Mouse (Mus musculus) cortical plate, adult 2 months (tissue): ENCODE data around the gene Bcan.

ENCODE experiments used
- CTCF ChIP-seq: fragments of 200-500 bp; IDR thresholded peaks from 2 replicates; pipeline ENCODE4 v1.5.1; 2011; ENCODE audit warnings: mild to moderate bottlenecking, control low read depth, low read length; ENCODE audit not compliant: insufficient read depth; ENCODE audit errors: extremely low read depth
- POLR2A ChIP-seq: fragments of 200-500 bp; IDR thresholded peaks from 2 replicates; pipeline ENCODE4 v1.6.1; 2011; ENCODE audit warnings: mild to moderate bottlenecking, low read length, control low read depth; ENCODE audit not compliant: insufficient read depth; ENCODE audit errors: extremely low read depth

DNA sequence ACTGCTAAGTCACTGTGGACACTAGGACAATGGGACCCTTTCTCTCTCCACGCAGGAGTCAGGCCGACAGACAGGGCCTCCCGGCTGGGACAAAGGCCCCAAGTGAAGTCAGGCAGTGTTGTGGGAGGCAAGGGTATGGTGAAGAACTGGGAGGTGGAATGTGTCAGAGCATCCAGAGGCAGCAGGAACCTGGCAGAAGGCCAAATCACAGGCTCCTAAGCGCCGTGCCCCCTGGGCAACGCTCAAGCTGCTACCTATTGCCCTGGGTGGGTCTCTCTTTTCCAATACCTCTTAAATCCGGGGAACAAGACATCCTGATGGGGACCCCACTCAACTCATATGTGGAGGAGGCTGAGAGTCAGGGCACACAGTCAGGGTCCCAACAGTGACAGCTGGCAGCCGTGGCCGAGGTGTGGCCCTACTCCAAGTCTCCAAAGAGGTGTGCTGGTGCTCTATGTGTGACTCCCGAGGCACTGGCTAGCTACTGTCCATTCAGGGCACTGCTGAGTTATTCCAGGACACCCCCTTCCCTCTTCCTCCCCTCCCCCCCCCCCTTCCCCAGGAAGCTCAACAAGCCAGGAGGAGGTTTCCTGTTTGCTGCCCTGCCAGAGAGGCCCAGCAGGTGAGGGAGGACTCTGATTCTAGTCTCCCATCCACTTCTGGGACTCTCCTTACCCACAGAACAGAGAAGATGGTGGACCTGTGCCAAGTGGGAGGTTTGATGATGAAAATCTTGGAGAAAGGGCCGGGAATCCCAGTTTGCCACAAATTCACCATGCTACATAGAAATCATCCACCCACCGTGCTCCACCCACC, 14.3 kb downstream of the Bcan start:
- TF ChIP-seq POLR2A (no peak), CTCF (no peak)
